Mouse (Mus musculus): ENCODE results near the gene Btbd19. TPM values are rescaled to one million over a fixed set of nuclear protein-coding genes. Genes with fewer than 3 reads are reported as not detected.

Gene Btbd19
- polyA plus RNA-seq (2021; fragmentation: Nextera tagmentation), result 7.6 and 10.6 TPM in 2 replicates
- long read RNA-seq, experiment 1, transcript Btbd19-206 (2 exons, 451 nt), result major isoform, 7 of 38 reads
- long read RNA-seq, experiment 1, partial matches to known transcripts, result 10 of 38 reads
- long read RNA-seq, experiment 1, other reads (novel, unspliced or antisense), result 12 of 38 reads
- long read RNA-seq, experiment 2, partial matches to known transcripts, result 3 of 6 reads
- long read RNA-seq, experiment 2, other reads (novel, unspliced or antisense), result 0 of 6 reads

GRCm38 (mm10) chr4:117125348-117125909 lies at the start of gene Btbd19:
Gene Btbd19 (minus strand): TSS chr4:117125725.

GRCm38 (mm10) chr4:117155792-117156355 lies 30.3 kb upstream of the Btbd19 start, which contains the start of gene Rps8:
Gene Rps8 (minus strand): TSS chr4:117156243.

GRCm38 (mm10) chr4:117133817-117134600 lies 8.5 kb upstream of the Btbd19 start, which contains the start of gene Plk3:
Gene Plk3 (minus strand): TSS chr4:117133963.

GRCm38 (mm10) chr4:117126675-117127290 lies 1.3 kb upstream of the Btbd19 start, which contains the start of gene Tctex1d4:
Gene Tctex1d4 (plus strand): TSS chr4:117126794.

GRCm38 (mm10) chr4:117095551-117096452 lies 29.7 kb downstream of the Btbd19 start, which contains the start of gene Ptch2:
Gene Ptch2 (plus strand): TSS chr4:117096075.

Other genes starting within 250 kb of the Btbd19 start
- gene Zswim5, start 248.3 kb downstream of the Btbd19 start, polyA plus RNA-seq (2021; fragmentation: Nextera tagmentation), result 0.75 and 0.85 TPM in 2 replicates
- 56.2 and 74.4 TPM in 2 replicates for gene Urod, start 131.3 kb downstream of the Btbd19 start, polyA plus RNA-seq (2021; fragmentation: Nextera tagmentation)
- gene Hectd3, start 130.4 kb downstream of the Btbd19 start, polyA plus RNA-seq (2021; fragmentation: Nextera tagmentation), result 11.4 and 13.0 TPM in 2 replicates
- 20.0 and 23.7 TPM in 2 replicates for gene Eif2b3, start 106.3 kb downstream of the Btbd19 start, polyA plus RNA-seq (2021; fragmentation: Nextera tagmentation)
- gene Ptch2, start 29.6 kb downstream of the Btbd19 start, polyA plus RNA-seq (2021; fragmentation: Nextera tagmentation), result 0.11 and 0.15 TPM in 2 replicates
- gene Tctex1d4, start 1.1 kb upstream of the Btbd19 start, polyA plus RNA-seq (2021; fragmentation: Nextera tagmentation), result 0.61 and 1.8 TPM in 2 replicates
- gene Plk3, start 8.2 kb upstream of the Btbd19 start, polyA plus RNA-seq (2021; fragmentation: Nextera tagmentation), result 3.1 and 11.0 TPM in 2 replicates
- 1,015 and 1,443 TPM in 2 replicates for gene Rps8, start 30.5 kb upstream of the Btbd19 start, polyA plus RNA-seq (2021; fragmentation: Nextera tagmentation)
- gene Kif2c, start 56.9 kb upstream of the Btbd19 start, polyA plus RNA-seq (2021; fragmentation: Nextera tagmentation), result 0.09 and 0.22 TPM in 2 replicates
- 11.1 and 12.3 TPM in 2 replicates for gene Tmem53, start 126.2 kb upstream of the Btbd19 start, polyA plus RNA-seq (2021; fragmentation: Nextera tagmentation)
- 0.40 and 0.42 TPM in 2 replicates for gene Armh1, start 126.4 kb upstream of the Btbd19 start, polyA plus RNA-seq (2021; fragmentation: Nextera tagmentation)